In genomic region chr9:119835581-119836125, GRCm38 (mm10) we compare ENCODE assay signal across 19 mouse cellular contexts. TPM values are rescaled to one million over a fixed set of nuclear protein-coding genes. Genes with fewer than 3 reads are reported as not detected.
A peak's percentile ranks its signal among the peaks of the same experiment; 100 is the strongest.
DNase-seq lines count a peak whose midpoint lies in the region; ATAC-seq lines count a peak whose summit lies in the region.
"Had no signal": no experiment of that assay in that cellular context is flagged by ENCODE, and none has a peak within 500 bp of the region (broad histone marks: within the 10 kb centered on the region; RNA-seq: fewer than 3 reads in every experiment).

No protein-coding gene starts in this region.

- no peak overlapping the region for H3K4me3 ChIP-seq in forebrain, embryonic 10.5 days
- H3K4me3 ChIP-seq in forebrain, embryonic 12.5 days (replicated peaks), result no peak overlapping the region
- H3K4me3 ChIP-seq: limb, embryonic 12.5 days had no signal

- ATAC-seq in forebrain, embryonic 12.5 days (ENCODE audit: low FRiP score), result no peak
- ATAC-seq in monocyte, adult 5-6 weeks (replicated peaks; ENCODE audit: insufficient number of reproducible peaks, low FRiP score, low TSS enrichment, poor library complexity, severe bottlenecking), result no peak
- ATAC-seq in activated CD4-positive, CD25-positive, alpha-beta regulatory T cell, adult 4 months, result no peak

- no peak overlapping the region for H3K9ac ChIP-seq in forebrain, embryonic 12.5 days
- H3K9ac ChIP-seq: limb, embryonic 12.5 days; liver, embryonic 14.5 days had no signal

- DNase-seq in forebrain, embryonic 10.5 days (ENCODE audit: extremely low spot score, low spot score), result no peak
- DNase-seq in kidney, adult 8-10 months, result peak; percentile 42 to 45
- peak; percentile 43 to 63 for DNase-seq in kidney, postnatal 36 days
- DNase-seq in thymus, postnatal 10 days (ENCODE audit: low spot score in 2 of 2), result no peak
- DNase-seq: cerebellum, adult 9-11 months; gastrocnemius, postnatal 10 days; heart, postnatal 14 days; midbrain, embryonic 14.5 days; right cerebral cortex, postnatal 14 days had no signal

- H3K36me3 ChIP-seq in forebrain, embryonic 10.5 days (replicated peaks), result no peaks in the 10 kb centered on the region
- no peaks in the 10 kb centered on the region for H3K36me3 ChIP-seq in forebrain, embryonic 12.5 days (replicated peaks)
- H3K36me3 ChIP-seq: G1E; limb, embryonic 12.5 days had no signal

- H3K4me2 ChIP-seq in forebrain, embryonic 12.5 days, result no peak overlapping the region
- H3K4me2 ChIP-seq: limb, embryonic 12.5 days had no signal

- H3K27ac ChIP-seq in forebrain, embryonic 10.5 days, result peak overlapping the region; percentile 79
- peak overlapping the region; percentile 25; the same call in 1 of the 2 replicates for H3K27ac ChIP-seq in forebrain, embryonic 12.5 days
- H3K27ac ChIP-seq: limb, embryonic 12.5 days; liver, embryonic 14.5 days had no signal

- peaks cover 17% of the 10 kb centered on the region for H3K27me3 ChIP-seq in forebrain, embryonic 10.5 days (ENCODE audit: poor library complexity, severe bottlenecking)
- H3K27me3 ChIP-seq in forebrain, embryonic 12.5 days, result no peaks in the 10 kb centered on the region

- H3K9me3 ChIP-seq in forebrain, embryonic 10.5 days, result peaks cover 4% of the 10 kb centered on the region; the same call in 1 of the 2 replicates
- no peaks in the 10 kb centered on the region for H3K9me3 ChIP-seq in forebrain, embryonic 12.5 days
- H3K9me3 ChIP-seq: limb, embryonic 12.5 days had no signal

- 49% methylated on average over 9 of the region's 9 CpGs for WGBS in forebrain, embryonic 10.5 days
- 35% methylated on average over 9 of the region's 9 CpGs for WGBS in forebrain, embryonic 12.5 days

- H3K4me1 ChIP-seq in forebrain, embryonic 10.5 days, result peaks cover 38% of the 10 kb centered on the region
- H3K4me1 ChIP-seq in forebrain, embryonic 12.5 days, result peaks cover 28% of the 10 kb centered on the region

RNA-seq across cellular contexts. Expression of gene Scn11a, which starts 10.4 kb away (rescaled TPM):
- polyA plus RNA-seq in forebrain, embryonic 10.5 days (2016; fragmentation: Nextera tagmentation; extraction: Ambion mirVana), result 0.78 and 1.3 TPM in 2 replicates
- 0.87 and 0.88 TPM in 2 replicates for polyA plus RNA-seq in forebrain, embryonic 12.5 days (2016; fragmentation: Nextera tagmentation; extraction: Ambion mirVana)
- total RNA-seq in monocyte, adult 5-6 weeks (2017), result not detected in 3 replicates
- polyA plus RNA-seq in activated CD4-positive, CD25-positive, alpha-beta regulatory T cell, adult 4 months (2017; shearing (Covaris generic)), result under 1 TPM; 0.57 to 0.78 TPM
- total RNA-seq: adrenal gland, adult 18-20 months; layer of hippocampus, adult 8-10 months; megakaryocyte progenitor cell, adult 5-6 weeks had no signal
- polyA plus RNA-seq: G1E; spleen, adult 2 months had no signal

RNA-seq across cellular contexts. Expression of gene Wdr48, which starts 59.0 kb away (rescaled TPM):
- polyA plus RNA-seq in forebrain, embryonic 10.5 days (2016; fragmentation: Nextera tagmentation; extraction: Ambion mirVana), result 71.6 and 74.4 TPM in 2 replicates
- 77.1 and 87.1 TPM in 2 replicates for polyA plus RNA-seq in forebrain, embryonic 12.5 days (2016; fragmentation: Nextera tagmentation; extraction: Ambion mirVana)
- 34.3 to 58.8 TPM (median 53.3 TPM) in 3 replicates for total RNA-seq in monocyte, adult 5-6 weeks (2017)
- polyA plus RNA-seq in activated CD4-positive, CD25-positive, alpha-beta regulatory T cell, adult 4 months (2017; shearing (Covaris generic)), result 10 to 100 TPM; 34.4 to 34.5 TPM

Comparison
In these comparisons a context has a peak if more than half of its experiments do, and no peak if none do; other contexts are left out.
1. DNase-seq: peak in kidney, adult 8-10 months (2 of 2) and kidney, postnatal 36 days (2 of 2); none in forebrain, embryonic 10.5 days (single experiment) and thymus, postnatal 10 days (0 of 2).